Mouse (Mus musculus) heart, adult 11 months (tissue): ENCODE measurements around the gene Slc25a35.
"Not testable (repeated sequence)": the region's sequence is repeated elsewhere in the genome, so short reads cannot be mapped to it uniquely, and the experiment has no call there.

Experiments used
- DNase-seq: peaks from one replicate; pipeline ENCODE4 v3.0.0; 2022

Gene Slc25a35

GRCm38 (mm10) chr11:69008182-69009121, 40.5 kb downstream of the Slc25a35 start, which contains the start of gene Pfas:
Gene Pfas (minus strand): TSS chr11:69008460.
- DNase-seq = peak; percentile 98

DNA sequence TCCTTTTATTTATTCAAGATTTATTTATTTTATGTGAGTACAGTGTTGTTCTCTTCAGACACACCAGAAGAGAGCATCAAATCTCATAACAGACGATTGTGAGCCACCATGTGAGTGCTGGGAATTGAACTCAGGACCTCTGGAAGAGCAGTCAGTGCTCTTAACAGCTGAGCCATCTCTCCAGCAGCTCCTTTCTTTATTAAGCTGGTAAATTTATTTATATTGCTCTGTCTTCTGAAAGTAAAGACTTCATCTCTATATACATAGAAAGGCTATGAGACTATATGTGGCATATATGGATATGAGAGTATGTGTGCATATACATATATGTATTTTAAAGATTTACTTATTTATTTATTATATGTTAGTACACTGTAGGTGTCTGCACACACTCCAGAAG, 41.6 kb downstream of the Slc25a35 start:
- no peak for DNase-seq

- no peak for DNase-seq
These were observed 42.7 kb downstream of the Slc25a35 start for GRCm38 (mm10) chr11:69010400-69011323.

- not testable (repeated sequence) for DNase-seq
These were observed 43.5 kb downstream of the Slc25a35 start for GRCm38 (mm10) chr11:69011445-69011844.

DNA sequence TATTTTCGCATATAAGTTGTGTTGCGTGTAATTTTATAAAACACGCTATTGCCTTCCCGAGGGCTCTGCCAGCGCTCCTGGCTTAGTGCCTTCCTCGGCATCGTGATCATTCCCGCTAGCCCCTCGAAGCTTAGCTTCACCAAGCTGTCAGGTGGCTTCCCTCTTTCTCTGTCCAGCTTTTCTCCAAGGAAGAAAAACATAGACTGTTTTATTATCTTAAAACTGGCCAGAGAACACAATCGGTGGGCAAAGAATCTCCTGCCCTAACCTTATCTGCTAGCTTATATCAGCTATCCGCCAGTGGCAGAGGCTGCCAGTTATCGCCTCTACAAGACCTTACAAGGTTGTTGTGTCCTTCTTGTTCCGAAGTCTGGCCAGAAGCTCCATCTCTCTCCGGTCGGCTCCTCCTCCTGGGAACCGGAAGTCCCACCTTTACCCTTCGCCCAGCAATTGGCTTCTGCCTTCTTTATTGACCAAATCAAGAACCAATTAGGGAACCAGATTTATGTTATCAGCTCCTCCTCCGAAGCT, 44.2 kb downstream of the Slc25a35 start:
- peak; percentile 99 for DNase-seq

DNA sequence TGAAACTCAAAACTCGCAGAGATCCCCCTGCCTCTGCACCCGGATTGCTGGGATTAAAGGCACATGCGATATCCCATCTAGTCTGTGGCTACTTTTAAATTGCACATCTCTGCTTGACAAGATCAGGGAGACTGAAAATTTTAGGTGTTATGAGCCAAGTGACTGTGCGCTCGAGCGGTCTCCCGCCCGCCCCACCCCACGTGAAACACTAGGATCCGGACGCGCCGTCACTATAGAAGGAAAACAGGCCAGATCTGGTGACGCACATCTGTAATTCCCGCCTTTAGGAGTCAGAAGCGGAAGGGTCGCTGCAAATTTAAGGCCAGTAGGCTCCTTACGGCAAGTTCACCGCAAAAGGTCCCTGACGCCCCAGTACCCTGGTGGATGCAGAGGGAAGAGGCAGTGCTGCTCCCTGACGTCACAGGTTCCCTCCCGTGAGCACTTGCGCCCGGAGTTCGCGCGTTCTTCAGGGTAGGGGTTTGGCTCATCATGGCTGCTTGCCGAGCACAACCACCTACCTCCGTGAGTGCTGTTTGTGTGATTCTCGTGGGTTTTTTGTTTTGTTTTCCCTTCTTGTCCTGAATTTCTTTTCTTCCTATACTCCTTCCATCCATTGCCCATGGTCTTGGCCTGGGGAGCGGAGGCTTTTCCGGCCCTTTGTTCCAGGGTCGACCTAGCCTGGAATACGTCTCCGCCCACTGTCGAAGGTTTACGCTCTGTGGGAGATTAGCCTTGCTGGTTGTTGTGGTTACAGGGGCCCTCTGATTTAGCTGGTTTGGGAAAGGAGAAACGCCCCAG, 47.9 kb downstream of the Slc25a35 start, which contains the start of gene Ctc1:
TSS of gene Ctc1 (plus strand) at position 268 of the 798 bp plus-strand sequence.
- DNase-seq = peak; percentile 99

DNA sequence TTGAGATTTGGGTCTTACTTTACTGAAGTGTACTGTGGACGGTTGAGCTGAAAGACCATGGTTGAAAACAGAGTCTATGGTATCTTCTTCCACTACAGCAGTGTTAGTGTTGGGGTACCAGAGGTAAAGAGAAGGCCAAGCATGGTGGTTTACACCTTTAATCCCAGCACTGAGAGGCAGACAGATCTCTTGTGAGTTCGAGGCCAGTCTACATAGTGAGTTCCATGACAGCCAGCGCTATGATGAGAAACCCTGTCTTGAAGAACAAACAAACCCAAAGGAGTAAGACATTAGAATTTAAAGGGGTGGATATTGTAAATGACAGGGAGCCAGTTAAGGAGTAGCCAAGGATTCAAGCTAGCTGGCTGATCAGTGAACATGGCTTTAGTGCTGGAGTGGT, 48.8 kb downstream of the Slc25a35 start:
- DNase-seq = no peak

- DNase-seq = no peak
These were observed 52.8 kb downstream of the Slc25a35 start for GRCm38 (mm10) chr11:69020691-69021090.
